Mouse (Mus musculus) olfactory bulb, adult 2 months (tissue): ENCODE data around the gene Lbp.

ENCODE experiments used
- CTCF ChIP-seq: fragments of 200-500 bp; IDR thresholded peaks from 2 replicates; pipeline ENCODE4 v1.5.1; 2012; ENCODE audit warnings: low read depth, mild to moderate bottlenecking, low read length, moderate library complexity; ENCODE audit not compliant: insufficient read depth
- POLR2A ChIP-seq: fragments of 200-500 bp; IDR thresholded peaks from 2 replicates; pipeline ENCODE4 v1.6.1; 2012; ENCODE audit warnings: mild to moderate bottlenecking, low read depth, low read length, moderate library complexity; ENCODE audit not compliant: insufficient read depth

DNA sequence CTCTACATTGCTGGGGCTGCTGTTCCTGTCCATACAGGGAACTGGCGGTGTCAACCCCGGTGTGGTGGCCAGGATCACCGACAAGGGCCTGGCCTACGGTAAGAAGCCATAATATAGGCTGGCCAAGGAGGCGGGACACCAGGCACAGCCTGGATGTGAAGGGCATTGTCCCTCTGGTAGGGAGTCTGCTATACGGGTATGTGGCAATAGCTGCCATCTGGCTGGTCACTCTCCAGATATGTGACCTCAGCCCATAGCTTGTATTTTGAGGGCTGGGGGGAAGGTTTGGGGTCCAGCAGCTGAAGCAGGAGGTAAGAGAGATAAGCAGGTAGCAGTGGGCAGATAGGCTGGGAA is 380 bp downstream of the Lbp start:
- TF ChIP-seq CTCF (no peak), POLR2A (no peak)
